Mouse (Mus musculus): ENCODE measurements around the gene Stau1. TPM values are rescaled to one million over a fixed set of nuclear protein-coding genes. Genes with fewer than 3 reads are reported as not detected.

Gene Stau1
- polyA plus RNA-seq (2012; rRNA removed) = 38.5 and 61.2 TPM in 2 replicates

- no peak for DNase-seq (ENCODE audit: low read depth)
Observed at GRCm38 (mm10) chr2:166995796-166996532, at the start of gene Stau1. Gene Stau1 (minus strand): TSS chr2:166996299.

GRCm38 (mm10) chr2:167043400-167044121, 47.5 kb upstream of the Stau1 start:
- no peak for DNase-seq (ENCODE audit: low read depth)

GRCm38 (mm10) chr2:167039386-167039785, 43.3 kb upstream of the Stau1 start:
- no peak for DNase-seq (ENCODE audit: low read depth)

GRCm38 (mm10) chr2:167038716-167039115, 42.6 kb upstream of the Stau1 start:
- no peak for DNase-seq (ENCODE audit: low read depth)

GRCm38 (mm10) chr2:167038297-167038696, 42.2 kb upstream of the Stau1 start:
- DNase-seq (ENCODE audit: low read depth) = no peak

- DNase-seq (ENCODE audit: low read depth) = no peak
Observed at GRCm38 (mm10) chr2:167037710-167038109, 41.6 kb upstream of the Stau1 start.

- DNase-seq (ENCODE audit: low read depth) = no peak
Observed at GRCm38 (mm10) chr2:167030507-167030906, 34.4 kb upstream of the Stau1 start.

GRCm38 (mm10) chr2:167028553-167028952, 32.5 kb upstream of the Stau1 start:
- DNase-seq (ENCODE audit: low read depth) = no peak

GRCm38 (mm10) chr2:167019396-167019795, 23.3 kb upstream of the Stau1 start:
- no peak for DNase-seq (ENCODE audit: low read depth)

- no peak for DNase-seq (ENCODE audit: low read depth)
Observed at GRCm38 (mm10) chr2:167015382-167015718, 19.3 kb upstream of the Stau1 start.

GRCm38 (mm10) chr2:167014702-167015381, 18.7 kb upstream of the Stau1 start, which contains the start of gene Ddx27:
Gene Ddx27 (plus strand): TSS chr2:167015193.
- DNase-seq (ENCODE audit: low read depth) = no peak

- no peak for DNase-seq (ENCODE audit: low read depth)
Observed at GRCm38 (mm10) chr2:167010546-167010945, 14.4 kb upstream of the Stau1 start.

GRCm38 (mm10) chr2:167009483-167009882, 13.4 kb upstream of the Stau1 start:
- no peak for DNase-seq (ENCODE audit: low read depth)

GRCm38 (mm10) chr2:167007565-167007964, 11.5 kb upstream of the Stau1 start:
- peak; percentile 70 for DNase-seq (ENCODE audit: low read depth)

- DNase-seq (ENCODE audit: low read depth) = no peak
Observed at GRCm38 (mm10) chr2:167007001-167007491, 10.9 kb upstream of the Stau1 start.

GRCm38 (mm10) chr2:167006355-167006754, 10.3 kb upstream of the Stau1 start:
- DNase-seq (ENCODE audit: low read depth) = no peak

GRCm38 (mm10) chr2:167004099-167004854, 8.2 kb upstream of the Stau1 start:
- DNase-seq (ENCODE audit: low read depth) = no peak

- DNase-seq (ENCODE audit: low read depth) = no peak
Observed at GRCm38 (mm10) chr2:167001486-167001885, 5.4 kb upstream of the Stau1 start.

GRCm38 (mm10) chr2:166996533-166996894, 415 bp upstream of the Stau1 start:
- DNase-seq (ENCODE audit: low read depth) = no peak

GRCm38 (mm10) chr2:166995021-166995795, 891 bp downstream of the Stau1 start:
- DNase-seq (ENCODE audit: low read depth) = no peak

GRCm38 (mm10) chr2:166991945-166992344, 4.2 kb downstream of the Stau1 start:
- DNase-seq (ENCODE audit: low read depth) = no peak
